Mouse (Mus musculus): ENCODE data around the gene Tbata. TPM values are rescaled to one million over a fixed set of nuclear protein-coding genes. Genes with fewer than 3 reads are reported as not detected.

Gene Tbata
- total RNA-seq (2023) = not detected

DNA sequence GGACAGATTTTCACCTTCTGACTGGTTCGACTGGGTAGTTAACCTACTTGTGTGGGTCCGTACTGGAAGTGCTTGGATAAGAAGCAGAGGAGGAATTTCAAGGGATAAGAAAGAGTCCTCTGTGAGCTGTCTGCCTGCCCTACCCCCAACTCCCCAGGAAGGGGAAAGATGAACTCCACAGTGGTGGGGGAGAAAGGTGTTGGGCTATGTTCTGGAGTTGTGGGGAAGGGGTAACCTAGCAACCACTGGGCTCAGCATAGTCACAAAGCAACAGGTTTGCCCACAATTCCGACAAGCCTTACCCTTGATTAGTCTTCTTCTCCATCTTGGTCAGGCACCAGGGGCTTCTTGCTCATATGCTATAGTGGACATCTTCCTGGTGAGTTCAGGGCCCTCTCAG, at the start of gene Tbata:
Gene Tbata (plus strand): TSS at position 301 of the 400 bp plus-strand sequence.

GRCm38 (mm10) chr10:61147157-61148040, 24.4 kb upstream of the Tbata start, which contains the start of gene Sgpl1:
Gene Sgpl1, minus strand, starts transcription at chr10:61147703.

Other genes with a start within 250 kb of the Tbata start
- gene Pcbd1, start 82.6 kb upstream of the Tbata start, total RNA-seq (2023) = 1 to 10 TPM in 1 of 2 experiments, not detected in 1; 1.7 TPM
- 10 to 100 TPM; 81.9 to 98.9 TPM for gene Sgpl1, start 24.3 kb upstream of the Tbata start, total RNA-seq (2023)
- gene Adamts14, start 101.5 kb downstream of the Tbata start, total RNA-seq (2023) = under 1 TPM in 1 of 2 experiments, not detected in 1; 0.11 TPM
- gene Prf1, start 125.9 kb downstream of the Tbata start, total RNA-seq (2023) = under 1 TPM in 1 of 2 experiments, not detected in 1; 0.22 TPM
- gene Pald1, start 211.6 kb downstream of the Tbata start, total RNA-seq (2023) = 1 to 10 TPM in 1 of 2 experiments, under 1 TPM in 1; 0.48 to 1.3 TPM
- not detected for gene Nodal, start 246.0 kb downstream of the Tbata start, total RNA-seq (2023)

Measured in neutrophil, adult 83 days (primary cell).